Mouse (Mus musculus) kidney, embryonic 15.5 days (tissue): ENCODE measurements around the gene Ccdc102a. TPM values are rescaled to one million over a fixed set of nuclear protein-coding genes. Genes with fewer than 3 reads are reported as not detected.
"Not testable (repeated sequence)": the region's sequence is repeated elsewhere in the genome, so short reads cannot be mapped to it uniquely, and the experiment has no call there.

Experiments used
- ATAC-seq: fragments of 200-750 bp; cut with Nextera tagmentation; replicated peaks from 2 replicates; pipeline ENCODE4 v1.8.0; 2017; ENCODE audit warnings: moderate TSS enrichment; ENCODE audit not compliant: low FRiP score
- H3K27ac ChIP-seq: fragments of 300-500 bp; sonication (generic); 2 replicates; pipeline ENCODE4 v1.5.1; 2015; ENCODE audit warnings: mild to moderate bottlenecking, inconsistent platforms
- H3K27me3 ChIP-seq: fragments of 300-500 bp; sonication (generic); 2 replicates; pipeline ENCODE4 v1.6.1; 2015; ENCODE audit warnings: inconsistent platforms
- H3K36me3 ChIP-seq: fragments of 300-500 bp; sonication (generic); 2 replicates; pipeline ENCODE4 v1.6.1; 2015; ENCODE audit warnings: inconsistent platforms
- H3K4me1 ChIP-seq: fragments of 300-500 bp; sonication (generic); 2 replicates; pipeline ENCODE4 v1.6.1; 2015; ENCODE audit warnings: inconsistent platforms
- H3K4me2 ChIP-seq: fragments of 300-500 bp; sonication (generic); 2 replicates; pipeline ENCODE4 v1.6.1; 2015; ENCODE audit warnings: moderate library complexity, mild to moderate bottlenecking, inconsistent platforms
- H3K4me3 ChIP-seq: fragments of 300-500 bp; sonication (generic); replicated peaks from 2 replicates; pipeline ENCODE4 v1.5.1; 2015; ENCODE audit warnings: mild to moderate bottlenecking, inconsistent platforms
- H3K9ac ChIP-seq: fragments of 300-500 bp; sonication (generic); 2 replicates; pipeline ENCODE4 v1.6.1; 2015; ENCODE audit warnings: mild to moderate bottlenecking, inconsistent platforms
- H3K9me3 ChIP-seq: fragments of 300-500 bp; sonication (generic); replicated peaks from 2 replicates; pipeline ENCODE4 v1.6.1; 2016; ENCODE audit warnings: inconsistent platforms
- WGBS: fragments of 180-500 bp; shearing (Covaris S2); methylation state at CpG from one replicate; pipeline ENCODE4 v1.1.7; 2015; ENCODE audit warnings: mixed read lengths; 5-methylcytosine and 5-hydroxymethylcytosine counted together
- polyA plus RNA-seq: library from polyadenylated mRNA; unstranded; fragments of >200 nt; fragmentation: Nextera tagmentation; extraction: Ambion mirVana; gene quantifications from 2 replicates; pipeline ENCODE4 v1.2.1, GENCODE M21; 2015

Gene Ccdc102a
- polyA plus RNA-seq, 1 experiment from 2014 or later, result 24.1 TPM

- H3K9me3 ChIP-seq, result no peaks in the 10 kb centered on the region
- H3K4me2 ChIP-seq, result peak overlapping the region; percentile 72; the same call in 1 of the 2 replicates
- H3K36me3 ChIP-seq, result peaks cover 63% of the 10 kb centered on the region
- WGBS, result 35% methylated on average over 5 of the region's 5 CpGs
- H3K4me1 ChIP-seq, result peaks cover 16% of the 10 kb centered on the region
- no peaks in the 10 kb centered on the region for H3K27me3 ChIP-seq
- peak overlapping the region; percentile 99; the same call in 1 of the 2 replicates for H3K9ac ChIP-seq
- no peak overlapping the region for H3K27ac ChIP-seq
- ATAC-seq, result no peak
- H3K4me3 ChIP-seq, result peak overlapping the region; percentile 98
Observed at GRCm38 (mm10) chr8:94857011-94857345, 60.9 kb downstream of the Ccdc102a start.

- ATAC-seq, H3K4me2 ChIP-seq, H3K4me3 ChIP-seq, H3K9ac ChIP-seq, H3K27me3 ChIP-seq, H3K27ac ChIP-seq, H3K9me3 ChIP-seq: not testable (repeated sequence)
- 94% methylated on average over 11 of the region's 11 CpGs for WGBS
- H3K4me1 ChIP-seq, result peaks cover 16% of the 10 kb centered on the region
- H3K36me3 ChIP-seq, result peaks cover 63% of the 10 kb centered on the region
Observed at GRCm38 (mm10) chr8:94854761-94855160, 63.1 kb downstream of the Ccdc102a start.

Other genes starting within 250 kb of the Ccdc102a start
- 12.1 and 13.1 TPM in 2 replicates for gene Pllp, start 221.8 kb downstream of the Ccdc102a start, polyA plus RNA-seq
- gene Ccl22, start 172.5 kb downstream of the Ccdc102a start, polyA plus RNA-seq, result not detected in 2 replicates
- gene Cx3cl1, start 146.1 kb downstream of the Ccdc102a start, polyA plus RNA-seq, result 9.6 and 9.8 TPM in 2 replicates
- not detected in 2 replicates for gene Ccl17, start 107.6 kb downstream of the Ccdc102a start, polyA plus RNA-seq
- 81.0 and 83.6 TPM in 2 replicates for gene Coq9, start 79.8 kb downstream of the Ccdc102a start, polyA plus RNA-seq
- 115 and 126 TPM in 2 replicates for gene Ciapin1, start 79.7 kb downstream of the Ccdc102a start, polyA plus RNA-seq
- gene Polr2c, start 60.6 kb downstream of the Ccdc102a start, polyA plus RNA-seq, result 155 and 157 TPM in 2 replicates
- gene Dok4, start 41.8 kb downstream of the Ccdc102a start, polyA plus RNA-seq, result 27.0 and 32.8 TPM in 2 replicates
- 0.05 and 0.13 TPM in 2 replicates for gene Adgrg5, start 5.6 kb upstream of the Ccdc102a start, polyA plus RNA-seq
- gene Adgrg1, start 56.7 kb upstream of the Ccdc102a start, polyA plus RNA-seq, result 41.7 and 44.8 TPM in 2 replicates
- gene Adgrg3, start 99.6 kb upstream of the Ccdc102a start, polyA plus RNA-seq, result 4.8 TPM in 2 replicates
- not detected in 2 replicates for gene Drc7, start 137.0 kb upstream of the Ccdc102a start, polyA plus RNA-seq
- 27.6 and 29.7 TPM in 2 replicates for gene Katnb1, start 163.1 kb upstream of the Ccdc102a start, polyA plus RNA-seq